Mouse (Mus musculus) spleen, adult 18-20 months (tissue): ENCODE measurements around the gene Krt34.

Experiments used
- DNase-seq, 2 experiments: peaks; one replicate each; pipeline ENCODE4 v3.0.0; 2022; ENCODE audit warnings: mixed read lengths in 2 of 2

The Krt34 gene

DNA sequence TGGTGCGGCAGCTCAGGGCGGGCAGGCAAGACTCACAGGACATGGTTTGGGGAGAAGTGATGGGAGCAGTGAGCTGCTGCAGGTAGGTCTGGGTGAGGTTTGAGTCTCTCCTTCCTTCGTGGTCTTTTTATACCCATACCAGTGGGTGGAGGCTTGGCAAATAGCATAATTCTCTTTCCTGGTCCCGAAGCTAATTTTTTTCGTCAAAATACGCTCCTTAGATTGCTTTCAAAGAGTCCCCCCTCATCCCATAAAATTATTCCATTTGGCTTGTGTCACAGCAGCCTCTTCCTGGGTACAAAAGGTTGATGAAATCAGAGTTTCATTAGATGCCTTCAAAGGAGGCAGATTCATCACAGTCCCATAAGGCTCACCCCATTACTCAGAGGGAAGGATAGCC lies at the start of gene Krt34:
Gene Krt34, minus strand, starts transcription at position 101 of the 400 bp plus-strand sequence.
- no peak for DNase-seq

DNA sequence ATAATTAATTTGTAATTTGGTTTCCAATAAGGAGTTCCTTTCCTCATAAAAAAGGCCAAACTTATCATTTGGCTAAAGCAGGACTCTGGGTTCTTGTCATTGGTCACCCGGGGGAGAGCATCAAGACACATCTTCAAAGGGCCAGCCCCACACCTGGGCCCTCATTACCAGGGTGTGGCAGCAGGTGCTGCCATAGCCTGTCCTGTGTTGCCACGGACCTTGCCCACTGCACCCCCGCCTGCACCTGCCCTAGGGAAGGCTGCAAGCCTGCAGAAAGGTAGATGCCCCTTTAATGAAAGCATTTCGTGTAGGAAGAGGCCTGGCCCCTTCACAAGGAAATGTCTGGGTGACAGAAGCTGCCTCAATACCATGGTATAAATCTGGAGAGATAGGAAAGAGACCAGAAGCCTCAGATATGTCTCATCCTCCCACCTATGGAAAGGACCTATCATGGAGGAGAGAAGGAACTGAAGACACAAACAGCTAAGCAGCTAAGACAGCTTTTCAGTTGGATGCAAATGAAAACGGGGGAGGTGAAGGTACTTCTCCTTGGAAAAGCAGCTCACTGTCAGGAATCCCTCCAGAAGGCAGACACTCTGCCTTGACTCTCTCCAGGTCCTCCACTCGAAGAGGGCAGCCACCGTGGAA lies 47.1 kb upstream of the Krt34 start:
- no peak for DNase-seq

DNA sequence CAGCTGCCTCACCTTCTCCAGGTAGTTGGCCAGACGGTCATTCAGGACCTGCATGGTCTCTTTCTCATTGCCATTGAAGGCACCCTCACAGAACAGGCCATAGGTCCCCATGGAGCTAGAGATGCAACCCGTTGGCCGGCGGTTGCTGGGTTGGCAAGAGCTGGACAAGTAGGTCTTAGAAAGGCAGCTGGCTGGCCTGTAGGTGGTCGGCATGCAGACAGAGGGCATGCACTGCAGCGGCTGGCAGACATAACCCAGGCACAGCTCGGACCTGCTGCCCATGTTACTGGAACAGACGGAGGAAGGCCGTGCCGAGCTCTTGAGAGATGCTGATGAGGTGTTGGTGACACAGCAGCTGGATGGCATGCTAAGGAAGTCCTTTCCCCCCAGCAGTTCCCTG lies 46.5 kb upstream of the Krt34 start, which contains the start of gene Krt32:
Gene Krt32, minus strand, starts transcription at position 366 of the 400 bp plus-strand sequence.
- DNase-seq = no peak

DNA sequence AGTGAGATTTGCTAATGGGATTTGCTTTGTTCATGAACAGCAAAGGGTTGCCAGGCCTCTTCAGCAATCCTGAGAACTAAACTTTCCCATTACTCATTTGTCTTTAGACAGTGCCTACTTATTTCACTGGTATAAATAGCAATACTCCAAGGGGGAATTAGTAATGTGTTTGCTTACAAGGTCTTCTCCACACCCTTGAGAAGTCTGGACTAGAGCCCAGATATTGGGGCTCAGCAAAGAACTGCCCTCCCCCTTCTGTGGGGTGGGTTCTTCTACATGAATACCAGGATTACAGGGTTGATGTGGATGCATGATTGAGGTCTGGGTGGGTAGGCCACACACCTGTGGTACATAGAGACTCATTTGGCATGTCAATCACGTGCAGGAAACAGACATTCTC lies 32.5 kb upstream of the Krt34 start:
- DNase-seq = no peak

DNA sequence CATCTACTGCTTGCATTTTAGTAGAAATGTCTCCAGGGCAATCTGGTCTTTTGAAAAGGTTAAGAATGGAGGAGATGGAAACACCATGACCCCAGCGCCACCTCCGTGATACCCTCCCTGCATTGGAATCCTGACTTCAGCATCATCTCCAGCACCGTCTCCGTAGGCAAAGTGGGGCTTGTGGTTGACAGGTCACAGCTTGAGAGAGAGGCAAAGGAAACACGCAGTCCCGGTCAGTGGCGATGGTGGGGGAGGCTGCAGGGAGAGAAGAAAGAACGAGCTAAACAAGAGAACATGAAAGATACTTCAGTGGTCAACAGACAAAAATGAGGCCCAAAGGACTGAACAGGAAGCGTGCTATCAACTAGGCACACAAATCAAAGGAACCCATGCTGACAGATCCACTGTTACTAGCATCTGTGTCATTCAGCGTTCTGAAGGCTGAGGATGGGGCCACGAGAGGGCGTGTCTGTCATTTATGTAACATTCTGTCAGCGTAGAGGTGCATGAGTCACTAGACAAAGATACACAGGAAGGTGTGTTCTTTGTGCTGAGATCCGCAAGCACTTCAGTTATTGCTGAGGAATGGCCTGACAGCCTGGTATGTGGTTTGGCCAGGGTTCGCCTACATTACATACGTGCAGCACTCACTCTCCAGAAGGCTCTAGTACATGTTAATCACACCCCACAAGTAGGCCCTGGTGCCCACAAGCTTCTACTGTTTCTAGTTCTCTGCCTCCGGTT lies 26.1 kb upstream of the Krt34 start:
- no peak for DNase-seq

DNA sequence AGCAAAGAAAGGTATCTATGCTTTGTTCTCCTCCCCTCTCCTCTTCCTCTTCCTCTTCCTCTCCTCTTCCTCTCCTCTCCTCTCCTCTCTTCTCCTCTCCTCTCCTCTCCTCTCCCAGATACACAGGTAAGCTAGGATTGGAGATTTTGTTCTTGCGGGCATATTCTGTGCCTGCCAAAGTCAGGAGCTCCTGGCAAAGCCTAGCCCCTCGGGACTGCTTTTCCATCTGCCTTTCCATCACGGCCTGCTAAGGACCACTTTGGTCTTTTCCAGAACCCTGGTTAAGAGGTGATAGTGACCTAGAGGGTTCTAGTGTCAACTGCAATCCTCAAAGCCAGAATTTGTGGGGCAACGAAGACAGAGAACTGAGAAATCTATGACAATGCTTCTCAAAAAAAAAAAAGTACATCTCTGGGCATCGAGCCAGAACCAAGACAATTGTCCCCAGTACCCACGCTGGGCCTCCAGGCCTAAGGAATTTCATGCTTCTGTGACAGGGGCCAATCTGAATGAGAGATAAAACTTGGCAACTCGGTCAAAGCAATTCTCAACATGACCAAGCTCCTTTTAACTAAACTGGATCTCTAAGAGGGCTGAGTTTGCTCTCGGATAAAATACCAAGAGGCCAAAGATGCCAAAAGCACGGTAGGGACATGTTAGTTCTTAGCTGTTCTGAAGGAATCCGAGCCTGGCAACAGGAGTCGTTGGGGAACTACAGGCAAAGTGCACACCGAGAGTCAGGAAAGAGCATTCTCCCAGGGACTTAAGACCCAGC lies 25.1 kb upstream of the Krt34 start:
- no peak for DNase-seq

DNA sequence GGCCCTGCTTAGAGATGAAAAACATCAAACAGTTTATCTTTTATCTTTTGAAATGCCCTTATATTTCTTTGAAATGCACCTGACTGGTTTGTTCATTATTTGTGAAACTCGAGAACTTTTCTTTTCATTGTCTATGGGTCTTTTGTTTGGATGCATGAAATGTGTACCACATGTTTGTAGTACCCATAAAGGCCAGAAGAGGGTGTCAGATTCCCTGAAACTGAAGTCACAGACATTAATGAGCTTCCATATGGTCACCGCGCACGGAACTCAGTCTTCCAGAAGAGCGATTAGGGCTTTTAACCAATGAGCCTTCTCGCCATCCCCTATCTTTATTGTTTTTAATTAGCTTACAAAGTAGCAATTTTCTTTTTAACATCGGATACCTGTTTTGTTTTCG lies 17.5 kb upstream of the Krt34 start:
- DNase-seq = no peak

DNA sequence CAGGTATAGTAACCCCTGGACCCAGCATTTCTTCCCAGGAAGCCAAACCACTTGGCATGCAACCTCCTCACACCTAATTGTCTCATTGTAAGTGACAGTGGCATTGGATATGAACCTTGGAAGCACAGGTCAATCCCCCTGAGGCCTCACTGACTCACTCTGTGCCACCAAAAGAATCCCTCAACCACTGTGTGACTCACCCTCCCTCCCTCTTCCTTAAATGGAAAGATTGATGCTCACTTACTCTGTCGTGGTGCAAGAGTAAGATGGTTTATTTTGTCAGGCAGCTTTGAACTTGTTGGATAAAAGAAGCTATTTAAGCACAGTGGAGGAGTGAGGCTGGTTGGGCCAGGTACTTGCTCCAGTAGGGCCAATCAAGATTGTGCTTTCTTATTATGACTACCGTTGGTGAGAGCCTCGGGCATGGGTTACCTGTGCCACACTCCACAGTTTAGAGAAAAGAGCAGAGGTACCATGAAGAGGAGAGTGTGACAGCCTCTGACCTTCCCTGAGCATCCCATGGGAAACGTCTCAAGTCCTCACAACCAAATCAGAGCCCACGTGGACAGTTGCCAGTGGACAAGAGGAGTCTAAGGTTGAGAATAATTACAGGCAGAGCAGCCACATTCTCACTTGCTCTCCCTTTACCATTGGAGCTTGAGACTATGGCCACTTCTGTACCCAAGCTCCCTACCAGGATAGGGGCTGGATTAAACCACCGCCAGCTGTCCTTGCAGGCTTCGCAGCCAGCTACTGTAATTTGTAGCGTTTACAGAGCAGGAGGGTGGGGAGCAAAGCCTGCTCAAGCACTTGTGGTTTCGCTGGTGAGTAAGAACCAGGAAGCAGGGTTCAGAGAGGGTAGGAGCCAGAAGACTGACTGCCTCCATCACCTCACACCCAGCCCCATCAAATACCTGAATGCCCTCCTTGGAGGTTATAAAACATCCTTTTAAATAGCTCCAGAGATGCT lies 14.6 kb upstream of the Krt34 start:
- no peak for DNase-seq

DNA sequence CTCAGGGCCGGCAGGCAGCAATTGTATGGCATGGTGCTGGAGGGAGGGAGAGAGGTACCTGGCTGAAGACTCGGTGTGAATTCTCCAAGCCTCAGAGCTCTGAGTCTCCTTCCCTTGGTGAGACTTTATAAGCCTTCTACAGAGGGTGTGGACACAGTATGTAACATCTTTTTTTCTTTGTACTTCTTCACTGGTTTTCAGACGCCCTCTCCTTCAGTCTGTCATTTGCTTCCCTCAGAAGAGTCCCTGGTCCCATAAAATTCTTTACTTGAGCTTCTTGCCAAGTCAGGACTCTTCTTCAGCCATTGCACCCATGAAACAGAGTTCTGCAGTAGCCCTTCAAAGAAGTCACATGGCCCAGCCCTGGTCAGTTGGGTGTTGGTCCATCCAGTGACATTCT lies 9.1 kb upstream of the Krt34 start, which contains the start of gene Krt31:
Gene Krt31, minus strand, starts transcription at position 101 of the 400 bp plus-strand sequence.
- DNase-seq = no peak

DNA sequence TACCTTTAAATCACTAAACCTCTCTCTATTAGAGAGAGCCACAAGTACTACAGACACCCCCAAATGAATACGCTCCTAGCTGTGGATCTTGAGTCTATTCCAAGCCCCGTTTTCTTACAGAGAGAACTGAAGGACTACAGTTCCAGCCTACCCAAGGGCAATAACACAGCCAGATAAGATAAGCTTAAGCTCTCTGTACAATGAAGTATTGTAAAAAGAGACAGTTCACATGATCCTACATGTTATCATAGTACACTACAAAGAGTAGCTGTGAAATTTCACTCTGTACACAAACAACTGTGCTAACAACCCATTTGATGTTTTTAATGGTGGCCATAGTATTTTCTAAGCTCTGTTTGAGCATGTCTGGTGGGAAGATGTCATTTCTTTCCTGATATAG lies 5.8 kb upstream of the Krt34 start:
- no peak for DNase-seq

DNA sequence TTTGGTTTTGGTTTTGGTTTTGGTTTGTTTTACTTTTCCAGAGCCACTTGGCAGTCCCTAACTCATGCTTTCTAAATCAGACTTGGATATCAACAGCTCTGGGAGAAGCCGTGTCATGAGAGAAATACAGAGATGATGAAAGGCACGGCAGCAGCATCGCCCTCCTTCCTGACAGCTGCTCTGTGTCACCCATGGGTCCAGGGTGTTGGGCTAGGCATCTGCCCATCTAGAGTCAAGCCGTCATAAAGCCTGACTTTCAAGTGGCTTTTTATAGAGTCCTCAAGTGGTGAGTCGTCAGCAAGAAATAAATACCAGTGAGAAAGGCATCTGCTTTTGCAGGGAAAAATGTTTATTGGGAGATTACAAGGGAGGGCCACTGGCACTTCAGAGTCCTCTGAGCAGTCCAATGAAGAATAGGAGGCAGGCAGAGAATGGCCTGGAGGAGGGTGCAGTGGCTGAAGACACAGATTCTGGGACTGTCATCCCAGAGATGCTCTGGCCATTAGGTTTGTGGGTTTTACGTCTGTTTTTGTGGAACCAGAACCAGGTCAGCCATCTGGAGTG lies 5.0 kb upstream of the Krt34 start:
- no peak for DNase-seq

DNA sequence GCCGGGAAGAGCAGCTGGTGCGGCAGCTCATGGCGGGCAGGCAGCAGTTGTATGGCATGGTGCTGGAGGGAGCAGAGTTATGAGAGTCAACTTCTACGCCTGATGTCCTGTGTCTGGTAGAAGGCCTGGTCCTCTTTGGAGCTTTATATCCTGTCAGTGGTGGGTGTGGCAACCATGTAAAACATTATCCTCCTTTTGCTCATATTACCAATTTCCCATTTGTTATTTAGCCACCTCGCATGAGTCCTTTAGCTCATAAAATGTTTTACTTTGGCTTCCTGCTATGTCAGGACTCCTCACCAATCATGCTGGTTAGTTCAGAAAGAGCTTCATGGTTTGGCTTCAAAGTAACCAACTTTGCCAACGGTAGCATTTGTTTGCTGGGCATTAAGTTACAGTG lies 11.6 kb downstream of the Krt34 start, which contains the start of gene Krt33b:
Gene Krt33b, minus strand, starts transcription at position 101 of the 400 bp plus-strand sequence.
- no peak for DNase-seq

DNA sequence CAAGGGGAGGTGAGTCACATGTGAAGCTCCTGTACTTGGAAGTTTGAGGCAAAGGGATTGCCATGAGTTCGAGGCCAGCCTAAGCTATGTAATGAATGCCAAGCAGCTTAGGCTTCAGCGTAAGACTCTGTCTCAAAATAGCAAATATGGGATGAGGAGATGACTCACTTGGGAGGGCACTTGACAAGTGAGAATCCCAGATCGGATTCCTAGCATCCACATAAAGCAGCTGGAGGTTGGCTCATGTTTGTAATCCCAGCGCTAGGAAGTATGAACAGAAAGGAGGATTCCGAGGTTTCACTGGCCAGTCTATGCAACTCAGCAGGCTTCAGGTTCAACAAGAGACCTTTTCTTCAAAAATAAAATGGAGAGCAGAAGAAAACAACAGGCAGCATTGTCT lies 19.9 kb downstream of the Krt34 start:
- no peak for DNase-seq

DNA sequence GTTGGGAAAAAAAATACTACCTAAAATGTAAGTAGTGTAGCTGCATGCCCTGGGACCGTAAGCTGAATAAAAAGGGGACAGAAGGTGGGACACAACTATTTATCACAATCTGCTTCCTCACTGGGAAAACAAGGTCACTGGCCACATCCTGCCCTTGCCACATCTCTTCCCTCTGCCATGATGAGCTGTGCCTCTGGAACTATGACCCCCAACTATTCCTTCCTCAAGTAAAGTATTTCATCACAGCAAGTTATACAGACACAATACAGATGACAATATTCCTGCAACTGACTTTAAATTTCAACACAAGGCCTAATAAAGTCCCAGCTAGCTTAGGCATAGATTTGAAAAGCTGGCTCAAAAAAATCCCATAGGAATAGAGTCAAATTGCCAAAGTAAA lies 21.9 kb downstream of the Krt34 start:
- no peak for DNase-seq

DNA sequence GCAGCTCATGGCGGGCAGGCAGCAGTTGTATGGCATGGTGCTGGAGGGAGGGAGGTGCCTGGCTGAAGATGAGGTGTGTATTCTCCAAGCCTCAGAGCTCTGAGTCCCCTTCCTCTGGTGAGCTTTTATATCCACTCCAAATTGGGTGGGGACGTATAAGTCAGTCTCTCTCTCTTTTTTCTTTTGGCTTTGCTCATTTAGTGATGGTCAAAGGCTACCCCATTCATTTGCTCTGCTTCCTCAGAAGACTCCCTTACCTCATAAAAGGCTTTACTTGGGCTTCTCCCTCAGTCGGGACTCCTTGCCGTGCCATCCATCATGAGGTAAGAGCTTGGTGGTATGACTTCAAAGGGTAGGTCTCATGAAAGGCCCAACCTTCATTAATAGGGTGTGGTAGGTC lies 25.2 kb downstream of the Krt34 start, which contains the start of gene Krt33a:
Gene Krt33a, minus strand, starts transcription at position 101 of the 400 bp plus-strand sequence.
- DNase-seq = no peak

DNA sequence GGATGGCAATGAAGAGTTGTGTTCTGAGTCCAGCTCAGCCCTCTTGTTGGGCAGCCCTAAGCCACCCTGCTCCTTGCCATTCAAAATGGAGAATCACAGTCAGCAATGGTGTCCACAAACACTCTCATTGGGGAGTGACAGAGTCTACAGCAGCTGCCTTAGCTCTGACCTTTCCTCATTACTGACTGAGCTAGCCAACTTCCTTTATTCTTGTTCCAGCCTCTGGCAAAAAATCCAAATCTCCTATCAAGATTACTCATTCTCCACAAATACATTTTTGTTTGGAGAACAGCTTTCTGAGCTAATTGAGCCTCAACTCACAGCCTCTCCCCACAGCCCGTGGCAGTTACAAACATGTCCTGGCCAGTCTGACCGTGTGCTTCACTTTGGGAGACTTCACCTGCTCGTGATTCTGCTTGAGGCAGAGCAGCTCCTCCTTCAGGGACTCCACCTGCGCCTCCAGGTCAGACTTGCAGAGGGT lies 27.6 kb downstream of the Krt34 start:
- DNase-seq = no peak

DNA sequence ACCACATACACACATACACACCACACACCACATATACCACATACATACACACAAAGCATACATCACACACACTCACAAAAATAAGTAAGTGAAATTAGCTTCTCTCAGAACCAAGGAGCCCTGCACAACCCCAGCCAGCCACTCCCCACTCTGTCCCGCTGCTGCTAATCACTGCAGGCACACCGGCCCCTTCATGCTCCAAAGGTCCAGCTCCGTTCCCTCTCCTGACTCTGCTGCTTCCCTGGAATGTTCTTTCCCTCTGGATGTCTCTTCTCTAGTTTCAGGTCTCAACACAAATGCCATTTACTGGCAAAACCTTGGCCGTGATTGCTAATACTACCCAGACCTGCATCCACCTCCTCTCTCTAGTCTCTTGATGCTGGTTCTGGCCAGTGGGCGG lies 30.7 kb downstream of the Krt34 start:
- DNase-seq = no peak

DNA sequence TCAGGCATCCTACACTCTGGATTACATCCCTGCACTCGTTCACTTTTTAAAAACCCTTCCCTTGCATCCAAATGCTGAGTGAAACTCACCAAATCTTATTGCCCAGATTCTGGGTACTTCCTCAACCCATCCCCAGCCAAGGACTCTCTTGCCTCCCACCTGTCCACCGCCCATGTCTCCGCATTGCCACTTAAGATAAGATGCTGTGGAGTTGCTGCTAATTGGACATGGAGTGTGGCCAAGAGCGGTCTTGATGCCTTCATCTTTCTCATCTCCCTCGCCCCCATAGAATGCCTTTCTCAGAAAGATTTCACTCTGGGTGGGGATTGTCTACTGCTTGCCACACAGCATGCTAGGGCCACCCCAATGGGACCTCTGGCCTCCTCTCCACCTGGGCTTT lies 33.0 kb downstream of the Krt34 start:
- no peak for DNase-seq

DNA sequence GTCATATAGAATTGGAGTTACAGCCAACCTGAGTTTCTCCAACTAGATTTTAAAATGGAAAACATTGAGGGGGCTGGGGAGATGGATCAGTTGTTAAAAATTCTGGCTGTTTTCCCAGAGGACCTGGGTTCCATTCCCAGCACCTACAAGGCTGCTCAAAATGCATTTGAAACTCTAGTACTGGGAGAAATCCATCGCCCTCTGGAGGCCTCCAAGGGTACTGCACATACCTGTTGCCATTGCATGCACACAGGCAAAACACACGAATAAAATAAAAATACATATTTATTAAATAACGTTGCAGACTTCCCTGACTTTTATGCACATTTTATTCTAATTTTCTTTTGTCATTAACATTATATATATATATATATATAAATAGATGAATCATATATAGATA lies 34.7 kb downstream of the Krt34 start:
- DNase-seq = no peak

DNA sequence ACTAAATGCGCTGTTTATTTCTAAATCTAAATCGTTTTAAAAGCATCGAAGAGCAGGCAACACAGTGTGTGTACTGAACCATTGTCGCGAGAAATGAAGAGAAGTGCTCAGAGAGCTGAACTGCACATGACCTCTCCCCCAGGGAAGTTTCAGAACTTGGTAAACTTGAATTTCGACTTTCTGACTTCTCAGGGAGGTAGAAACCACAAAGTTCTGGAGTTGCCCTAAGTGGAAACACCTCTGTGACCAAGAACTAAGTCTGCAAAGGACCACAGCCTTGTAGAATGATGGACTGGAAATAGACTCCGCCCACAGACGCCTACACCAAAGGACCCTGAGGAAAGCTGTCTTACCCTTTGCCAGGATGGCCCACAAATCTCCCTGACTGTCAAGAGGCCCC lies 35.4 kb downstream of the Krt34 start:
- DNase-seq = no peak

DNA sequence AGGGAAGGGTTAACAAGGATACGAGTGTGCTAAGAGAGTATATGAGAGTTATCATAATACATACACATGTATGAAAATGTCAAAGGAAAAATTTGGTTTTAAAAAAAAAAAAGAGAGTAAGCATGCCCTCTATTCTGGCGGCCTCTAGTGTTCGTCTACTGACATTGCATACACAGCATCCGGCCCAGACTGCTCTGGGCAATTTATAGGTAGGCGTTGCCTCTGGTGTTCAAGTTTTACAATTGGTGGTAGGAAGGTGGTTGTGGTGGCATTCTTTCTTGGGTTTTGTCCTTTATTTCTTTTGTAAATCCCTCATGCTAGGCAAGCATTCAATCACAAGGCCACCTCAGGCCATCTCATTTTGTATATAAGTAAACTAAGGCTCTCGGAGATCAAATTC lies 36.5 kb downstream of the Krt34 start:
- peak in 1 of 2 experiments; percentile 14 for DNase-seq

DNA sequence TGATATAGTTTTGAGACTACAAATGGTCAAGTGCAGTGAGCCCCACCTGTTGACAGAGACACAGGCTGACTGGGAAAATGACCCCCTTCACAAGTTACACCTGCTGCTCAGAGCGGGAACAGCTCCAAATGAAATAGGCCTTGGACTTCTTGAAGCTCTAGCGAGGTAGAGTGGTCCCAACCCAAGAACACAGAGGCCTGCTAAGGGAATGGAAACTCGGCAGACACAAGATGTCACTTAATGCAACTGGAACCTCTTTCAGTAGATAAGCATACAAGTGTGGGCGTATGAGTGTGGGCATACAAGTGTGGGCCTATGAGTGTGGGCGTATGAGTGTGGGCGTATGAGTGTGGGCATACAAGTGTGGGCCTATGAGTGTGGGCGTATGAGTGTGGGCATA lies 42.3 kb downstream of the Krt34 start:
- DNase-seq = no peak
